39 mouse cellular contexts compared by ENCODE assay signal in genomic region chr4:152288398-152288945, GRCm38 (mm10). TPM values are rescaled to one million over a fixed set of nuclear protein-coding genes. Genes with fewer than 3 reads are reported as not detected.
DNase-seq lines count a peak whose midpoint lies in the region; ATAC-seq lines count a peak whose summit lies in the region.
"Had no signal": no experiment of that assay in that cellular context is flagged by ENCODE, and none has a peak within 500 bp of the region (broad histone marks: within the 10 kb centered on the region; RNA-seq: fewer than 3 reads in every experiment).

No protein-coding gene starts in this region.

- H3K9ac ChIP-seq in midbrain, embryonic 16.5 days (ENCODE audit: low read depth, low read length), result no peak overlapping the region
- no peak overlapping the region for H3K9ac ChIP-seq in midbrain, embryonic 14.5 days (replicated peaks; ENCODE audit: low read length)
- H3K9ac ChIP-seq: embryonic facial prominence, embryonic 13.5 days; forebrain, embryonic 15.5 days; heart, embryonic 13.5 days; limb, embryonic 15.5 days; liver, embryonic 13.5 days had no signal

- H3K4me1 ChIP-seq in midbrain, embryonic 10.5 days, result peaks cover 84% of the 10 kb centered on the region
- peaks cover 29% of the 10 kb centered on the region for H3K4me1 ChIP-seq in midbrain, embryonic 16.5 days (ENCODE audit: control insufficient read depth, insufficient read depth, low read length)
- peaks cover 44% of the 10 kb centered on the region for H3K4me1 ChIP-seq in midbrain, embryonic 14.5 days (ENCODE audit: control insufficient read depth, insufficient read depth, low read length)

- no peak overlapping the region; the same call in 1 of the 2 replicates for H3K27ac ChIP-seq in midbrain, embryonic 10.5 days (replicated peaks)
- H3K27ac ChIP-seq in midbrain, embryonic 16.5 days (ENCODE audit: low read length), result no peak overlapping the region
- H3K27ac ChIP-seq in midbrain, embryonic 14.5 days (replicated peaks; ENCODE audit: low read depth, low read length), result no peak overlapping the region
- H3K27ac ChIP-seq: embryonic facial prominence, embryonic 13.5 days; forebrain, embryonic 10.5 days; forebrain, embryonic 15.5 days; gastrocnemius, adult 2 months; heart, embryonic 13.5 days; limb, embryonic 10.5 days; limb, embryonic 15.5 days; liver, embryonic 13.5 days; macrophage; stomach, postnatal 0 days had no signal

- no peak for ATAC-seq in midbrain, embryonic 16.5 days
- no peak for ATAC-seq in midbrain, embryonic 14.5 days (ENCODE audit: low FRiP score, low TSS enrichment)
- ATAC-seq: forebrain, embryonic 15.5 days; intestine, embryonic 16.5 days; lung, postnatal 0 days had no signal

- 38% methylated on average over 18 of the region's 18 CpGs for WGBS in midbrain, embryonic 10.5 days
- WGBS in midbrain, embryonic 16.5 days, result 21% methylated on average over 18 of the region's 18 CpGs
- WGBS in midbrain, embryonic 14.5 days, result 8% methylated on average over 18 of the region's 18 CpGs

- H3K36me3 ChIP-seq in midbrain, embryonic 10.5 days, result no peaks in the 10 kb centered on the region
- H3K36me3 ChIP-seq in midbrain, embryonic 16.5 days (ENCODE audit: control insufficient read depth, insufficient read depth, low read length), result no peaks in the 10 kb centered on the region
- no peaks in the 10 kb centered on the region for H3K36me3 ChIP-seq in midbrain, embryonic 14.5 days (ENCODE audit: control insufficient read depth, insufficient read depth, low read length)
- H3K36me3 ChIP-seq: embryonic facial prominence, embryonic 13.5 days; forebrain, embryonic 10.5 days; forebrain, embryonic 15.5 days; heart, embryonic 13.5 days; limb, embryonic 10.5 days; liver, embryonic 13.5 days had no signal

- DNase-seq in midbrain, embryonic 10.5 days (ENCODE audit: low spot score), result peak; percentile 60
- peak; percentile 29 for DNase-seq in MN1 (ENCODE audit: low spot score)
- peak; percentile 55 for DNase-seq in embryo, embryonic 10.5 days (ENCODE audit: low spot score)
- DNase-seq in midbrain, embryonic 14.5 days, result peak; percentile 63
- DNase-seq in testis, postnatal 14 days (ENCODE audit: low spot score), result no peak
- no peak for DNase-seq in adrenal gland, adult 8-10 months
- DNase-seq: adrenal gland, postnatal 10 days; B cell, adult 2 months; cerebellum, adult 11 months; gastrocnemius, adult 2 months; heart, postnatal 10 days; kidney, adult 9 months; kidney, postnatal 10 days; layer of hippocampus, postnatal 36 days; liver, embryonic 13.5 days; lung, adult 18-20 months; right cerebral cortex, adult 18-20 months; thymus, adult 2 months; thymus, postnatal 4 days had no signal

- no peaks in the 10 kb centered on the region for H3K9me3 ChIP-seq in midbrain, embryonic 10.5 days (replicated peaks)
- H3K9me3 ChIP-seq in midbrain, embryonic 16.5 days (replicated peaks; ENCODE audit: control insufficient read depth, low read length, poor library complexity, severe bottlenecking), result no peaks in the 10 kb centered on the region
- H3K9me3 ChIP-seq in midbrain, embryonic 14.5 days (ENCODE audit: control insufficient read depth, low read length), result no peaks in the 10 kb centered on the region
- H3K9me3 ChIP-seq: forebrain, embryonic 15.5 days; heart, embryonic 13.5 days; limb, embryonic 10.5 days; limb, embryonic 15.5 days; liver, embryonic 13.5 days had no signal

- H3K4me3 ChIP-seq in midbrain, embryonic 10.5 days, result peak overlapping the region; percentile 49
- no peak overlapping the region for H3K4me3 ChIP-seq in midbrain, embryonic 16.5 days (ENCODE audit: low read depth, low read length)
- H3K4me3 ChIP-seq in midbrain, embryonic 14.5 days (replicated peaks; ENCODE audit: low read depth, low read length), result no peak overlapping the region
- H3K4me3 ChIP-seq: embryonic facial prominence, embryonic 13.5 days; forebrain, embryonic 10.5 days; forebrain, embryonic 15.5 days; gastrocnemius, adult 2 months; heart, embryonic 13.5 days; limb, embryonic 10.5 days; limb, embryonic 15.5 days; liver, embryonic 13.5 days; myocyte had no signal

- no peak overlapping the region for H3K4me2 ChIP-seq in midbrain, embryonic 16.5 days (ENCODE audit: low read length)
- no peak overlapping the region for H3K4me2 ChIP-seq in midbrain, embryonic 14.5 days (ENCODE audit: low read length)
- H3K4me2 ChIP-seq: embryonic facial prominence, embryonic 13.5 days; forebrain, embryonic 15.5 days; heart, embryonic 13.5 days; limb, embryonic 15.5 days; liver, embryonic 13.5 days had no signal

- H3K27me3 ChIP-seq in midbrain, embryonic 10.5 days (ENCODE audit: low read depth, poor library complexity, severe bottlenecking), result peaks cover 99% of the 10 kb centered on the region
- peaks cover 73% of the 10 kb centered on the region for H3K27me3 ChIP-seq in midbrain, embryonic 16.5 days (ENCODE audit: control insufficient read depth, insufficient read depth, low read depth, low read length)
- peaks cover 90% of the 10 kb centered on the region for H3K27me3 ChIP-seq in midbrain, embryonic 14.5 days (ENCODE audit: control insufficient read depth, insufficient read depth, low read length)

RNA-seq across cellular contexts. Expression of gene Hes3, which starts 3.0 kb away (rescaled TPM):
- polyA plus RNA-seq in midbrain, embryonic 10.5 days (2016; fragmentation: Nextera tagmentation; extraction: Ambion mirVana), result 26.3 and 30.9 TPM in 2 replicates
- 0.19 and 0.41 TPM in 2 replicates for polyA plus RNA-seq in midbrain, embryonic 16.5 days (2015; fragmentation: Nextera tagmentation; extraction: Ambion mirVana)
- 0.39 and 1.2 TPM in 2 replicates for polyA plus RNA-seq in midbrain, embryonic 14.5 days (2014; fragmentation: Nextera tagmentation; extraction: Ambion mirVana)
- not detected for total RNA-seq in adrenal gland, adult 8-10 months (2022)
- total RNA-seq: adrenal gland, postnatal 10 days; common myeloid progenitor, adult 5-6 weeks; gastrocnemius, adult 2 months; gastrocnemius, postnatal 4 days; heart, adult 8-10 months; heart, postnatal 10 days; hematopoietic stem cell, adult 5-6 weeks; layer of hippocampus, postnatal 36 days; left cerebral cortex, postnatal 10 days; megakaryocyte-erythroid progenitor cell, adult 5-6 weeks; neutrophil, adult 5-6 weeks had no signal
- polyA plus RNA-seq: embryonic facial prominence, embryonic 13.5 days; heart, embryonic 13.5 days; intestine, embryonic 16.5 days; large intestine, adult 2 months; limb, embryonic 10.5 days; limb, embryonic 15.5 days; liver, embryonic 13.5 days; lung, postnatal 0 days; macrophage; stomach, postnatal 0 days had no signal

RNA-seq across cellular contexts. Expression of gene Icmt, which starts 8.6 kb away (rescaled TPM):
- polyA plus RNA-seq in midbrain, embryonic 10.5 days (2016; fragmentation: Nextera tagmentation; extraction: Ambion mirVana), result 26.8 and 27.6 TPM in 2 replicates
- polyA plus RNA-seq in midbrain, embryonic 16.5 days (2015; fragmentation: Nextera tagmentation; extraction: Ambion mirVana), result 20.6 and 20.7 TPM in 2 replicates
- polyA plus RNA-seq in midbrain, embryonic 14.5 days (2014; fragmentation: Nextera tagmentation; extraction: Ambion mirVana), result 14.9 and 23.7 TPM in 2 replicates
- total RNA-seq in adrenal gland, adult 8-10 months (2022), result 10 to 100 TPM; 54.1 to 66.7 (median 59.6) TPM

RNA-seq across cellular contexts. Expression of gene Gpr153, which starts 14.4 kb away (rescaled TPM):
- polyA plus RNA-seq in midbrain, embryonic 10.5 days (2016; fragmentation: Nextera tagmentation; extraction: Ambion mirVana), result 7.0 and 7.7 TPM in 2 replicates
- polyA plus RNA-seq in midbrain, embryonic 16.5 days (2015; fragmentation: Nextera tagmentation; extraction: Ambion mirVana), result 13.8 and 16.2 TPM in 2 replicates
- 14.0 and 15.2 TPM in 2 replicates for polyA plus RNA-seq in midbrain, embryonic 14.5 days (2014; fragmentation: Nextera tagmentation; extraction: Ambion mirVana)
- total RNA-seq in adrenal gland, adult 8-10 months (2022), result 1 to 10 TPM; 4.8 to 7.0 (median 5.4) TPM
- total RNA-seq: hematopoietic stem cell, adult 5-6 weeks; megakaryocyte-erythroid progenitor cell, adult 5-6 weeks had no signal
- polyA plus RNA-seq: macrophage had no signal

RNA-seq across cellular contexts. Expression of gene Rnf207, which starts 30.3 kb away (rescaled TPM):
- 1.5 and 2.4 TPM in 2 replicates for polyA plus RNA-seq in midbrain, embryonic 10.5 days (2016; fragmentation: Nextera tagmentation; extraction: Ambion mirVana)
- polyA plus RNA-seq in midbrain, embryonic 16.5 days (2015; fragmentation: Nextera tagmentation; extraction: Ambion mirVana), result 6.4 and 9.5 TPM in 2 replicates
- polyA plus RNA-seq in midbrain, embryonic 14.5 days (2014; fragmentation: Nextera tagmentation; extraction: Ambion mirVana), result 4.2 and 6.9 TPM in 2 replicates
- 1 to 10 TPM in 2 of 4 experiments, under 1 TPM in 2; 0.23 to 2.2 (median 1.0) TPM for total RNA-seq in adrenal gland, adult 8-10 months (2022)
- total RNA-seq: common myeloid progenitor, adult 5-6 weeks; gastrocnemius, adult 2 months; megakaryocyte-erythroid progenitor cell, adult 5-6 weeks; neutrophil, adult 5-6 weeks had no signal
- polyA plus RNA-seq: macrophage had no signal

RNA-seq across cellular contexts. Expression of gene Rpl22, which starts 37.1 kb away (rescaled TPM):
- polyA plus RNA-seq in midbrain, embryonic 10.5 days (2016; fragmentation: Nextera tagmentation; extraction: Ambion mirVana), result 282 and 358 TPM in 2 replicates
- polyA plus RNA-seq in midbrain, embryonic 16.5 days (2015; fragmentation: Nextera tagmentation; extraction: Ambion mirVana), result 117 and 136 TPM in 2 replicates
- 165 and 174 TPM in 2 replicates for polyA plus RNA-seq in midbrain, embryonic 14.5 days (2014; fragmentation: Nextera tagmentation; extraction: Ambion mirVana)
- 100 to 1,000 TPM; 415 to 500 (median 453) TPM for total RNA-seq in adrenal gland, adult 8-10 months (2022)

Comparison
In these comparisons a context has a peak if more than half of its experiments do, and no peak if none do; other contexts are left out.
1. RNA of gene Hes3, which starts 3.0 kb away (polyA plus RNA-seq): 26.3 to 30.9 TPM in midbrain, embryonic 10.5 days; 0.39 to 1.2 TPM in midbrain, embryonic 14.5 days and 0.19 to 0.41 TPM in midbrain, embryonic 16.5 days; every median in the first group is over 10 times any median in the second.
2. DNase-seq: peak in midbrain, embryonic 10.5 days (single experiment), MN1 (single experiment), embryo, embryonic 10.5 days (single experiment) and midbrain, embryonic 14.5 days (single experiment); none in testis, postnatal 14 days (single experiment) and adrenal gland, adult 8-10 months (single experiment).